ENCODE assay signal across 23 mouse cellular contexts in genomic region chr1:160981337-160981736, GRCm38 (mm10). TPM values are rescaled to one million over a fixed set of nuclear protein-coding genes. Genes with fewer than 3 reads are reported as not detected.
DNase-seq lines count a peak whose midpoint lies in the region; ATAC-seq and TF ChIP-seq lines count a peak whose summit lies in the region.
"Had no signal": no experiment of that assay in that cellular context is flagged by ENCODE, and none has a peak within 500 bp of the region (broad histone marks: within the 10 kb centered on the region; RNA-seq: fewer than 3 reads in every experiment).

No protein-coding gene starts in this region.

- H3K36me3 ChIP-seq in liver, adult 2 months (ENCODE audit: control insufficient read depth, insufficient read depth, low read length) = no peaks in the 10 kb centered on the region
- H3K36me3 ChIP-seq in liver, embryonic 12.5 days = peaks cover under 1% of the 10 kb centered on the region; the same call in 1 of the 2 replicates
- H3K36me3 ChIP-seq in liver, embryonic 16.5 days (ENCODE audit: control insufficient read depth, insufficient read depth) = no peaks in the 10 kb centered on the region
- H3K36me3 ChIP-seq: forebrain, embryonic 10.5 days; hindbrain, embryonic 10.5 days; hindbrain, embryonic 13.5 days had no signal

- ATAC-seq in liver, embryonic 12.5 days = no peak
- peak; percentile 52; the same call in 1 of the 2 replicates for ATAC-seq in liver, embryonic 16.5 days (ENCODE audit: low read depth)
- ATAC-seq: activated CD4-positive, CD25-positive, alpha-beta regulatory T cell, adult 4 months; CD4-positive, CD25-positive, alpha-beta regulatory T cell, adult 4 months; forebrain, embryonic 13.5 days; forebrain, embryonic 16.5 days; hindbrain, embryonic 16.5 days had no signal

- DNase-seq in liver, adult 2 months (ENCODE audit: extremely low read depth, low read depth, low spot score) = peak; percentile 56
- DNase-seq in liver = no peak
- no peak for DNase-seq in yolk sac, embryonic 10.5 days (ENCODE audit: low spot score)
- no peak for DNase-seq in lung, adult 2 months
- DNase-seq: adrenal gland, adult 8-10 months; adrenal gland, postnatal 25 days; cerebellum, adult 11-12 months; cerebellum, adult 8-10 months; cerebellum, postnatal 10 days; cerebellum, postnatal 36 days; gastrocnemius, postnatal 10 days; gastrocnemius, postnatal 36 days had no signal

- H3K4me3 ChIP-seq in liver, adult 2 months (ENCODE audit: insufficient read depth, low read depth, low read length) = no peak overlapping the region
- H3K4me3 ChIP-seq in liver, embryonic 12.5 days = no peak overlapping the region
- H3K4me3 ChIP-seq in liver, embryonic 16.5 days (ENCODE audit: low read depth, low read length) = no peak overlapping the region
- H3K4me3 ChIP-seq in lung, adult 2 months (replicated peaks; ENCODE audit: extremely low read depth, low read depth, low read length) = no peak overlapping the region
- H3K4me3 ChIP-seq: forebrain, embryonic 10.5 days; forebrain, embryonic 13.5 days; hindbrain, embryonic 10.5 days; hindbrain, embryonic 13.5 days had no signal

- WGBS in liver, adult 2 months = 36% methylated on average over 4 of the region's 4 CpGs
- 80% methylated on average over 4 of the region's 4 CpGs for WGBS in liver, embryonic 12.5 days (ENCODE audit: insufficient replicate concordance)
- WGBS in liver, embryonic 16.5 days (ENCODE audit: insufficient replicate concordance) = 72% methylated on average over 4 of the region's 4 CpGs
- WGBS in lung, adult 2 months = 82% methylated on average over 4 of the region's 4 CpGs

- TF ChIP-seq POLR2A in liver, adult 2 months (IDR thresholded peaks at IDR 0.05; ENCODE audit: extremely low read depth, insufficient read depth, low read length) = no peak
- TF ChIP-seq POLR2A in lung, adult 2 months (IDR thresholded peaks at IDR 0.05; ENCODE audit: borderline replicate concordance, extremely low read depth, low read depth, low read length) = no peak

- H3K79me2 ChIP-seq in liver, adult 2 months (ENCODE audit: control insufficient read depth, insufficient read depth, low read length) = peaks cover 6% of the 10 kb centered on the region; the same call in 1 of the 2 replicates

- no peak for TF ChIP-seq CTCF in liver, adult 2 months (IDR thresholded peaks at IDR 0.05; ENCODE audit: low read depth, low read length)
- TF ChIP-seq CTCF in lung, adult 2 months (IDR thresholded peaks at IDR 0.05; ENCODE audit: insufficient read depth, low read length) = no peak

- H3K4me1 ChIP-seq in liver, adult 2 months (ENCODE audit: control insufficient read depth, insufficient read depth, low read length) = peaks cover 40% of the 10 kb centered on the region
- 0 out of 2 replicates have a peak, but pooled peaks cover 11% of the 10 kb centered on the region for H3K4me1 ChIP-seq in liver, embryonic 12.5 days
- H3K4me1 ChIP-seq in liver, embryonic 16.5 days (ENCODE audit: control insufficient read depth, low read depth, low read length) = peaks cover 2% of the 10 kb centered on the region
- no peaks in the 10 kb centered on the region for H3K4me1 ChIP-seq in lung, adult 2 months (ENCODE audit: control insufficient read depth, insufficient read depth, low read length)
- H3K4me1 ChIP-seq: forebrain, embryonic 10.5 days; forebrain, embryonic 13.5 days; hindbrain, embryonic 10.5 days; hindbrain, embryonic 13.5 days had no signal

- H3K9ac ChIP-seq in liver, adult 2 months (ENCODE audit: low read depth, low read length) = peak overlapping the region; percentile 63
- no peak overlapping the region for H3K9ac ChIP-seq in liver, embryonic 12.5 days
- H3K9ac ChIP-seq in liver, embryonic 16.5 days (ENCODE audit: low read depth, low read length) = no peak overlapping the region
- H3K9ac ChIP-seq: forebrain, embryonic 13.5 days; hindbrain, embryonic 13.5 days had no signal

- H3K27me3 ChIP-seq in liver, adult 2 months (ENCODE audit: control insufficient read depth, insufficient read depth, low read length) = no peaks in the 10 kb centered on the region
- H3K27me3 ChIP-seq in liver, embryonic 12.5 days (replicated peaks) = no peaks in the 10 kb centered on the region
- no peaks in the 10 kb centered on the region for H3K27me3 ChIP-seq in liver, embryonic 16.5 days (ENCODE audit: control insufficient read depth, insufficient read depth, low read depth, low read length)
- H3K27me3 ChIP-seq: forebrain, embryonic 13.5 days; hindbrain, embryonic 13.5 days had no signal

- H3K9me3 ChIP-seq in liver, embryonic 12.5 days (replicated peaks) = no peaks in the 10 kb centered on the region
- H3K9me3 ChIP-seq in liver, embryonic 16.5 days (replicated peaks; ENCODE audit: control insufficient read depth, low read length) = no peaks in the 10 kb centered on the region
- H3K9me3 ChIP-seq: forebrain, embryonic 10.5 days; forebrain, embryonic 13.5 days; hindbrain, embryonic 10.5 days; hindbrain, embryonic 13.5 days had no signal

- H3K27ac ChIP-seq in liver, adult 2 months (replicated peaks; ENCODE audit: insufficient read depth, low read depth, low read length) = peak overlapping the region; percentile 96
- peak overlapping the region; percentile 32; the same call in 1 of the 2 replicates for H3K27ac ChIP-seq in liver, embryonic 12.5 days
- peak overlapping the region; percentile 79 for H3K27ac ChIP-seq in liver, embryonic 16.5 days (ENCODE audit: low read length)
- H3K27ac ChIP-seq: forebrain, embryonic 10.5 days; forebrain, embryonic 13.5 days; hindbrain, embryonic 10.5 days; hindbrain, embryonic 13.5 days had no signal

- no peak overlapping the region for H3K4me2 ChIP-seq in liver, embryonic 12.5 days
- no peak overlapping the region for H3K4me2 ChIP-seq in liver, embryonic 16.5 days (ENCODE audit: low read depth, low read length)
- H3K4me2 ChIP-seq: forebrain, embryonic 13.5 days; heart, embryonic 11.5 days; hindbrain, embryonic 13.5 days had no signal

RNA-seq across cellular contexts. Expression of gene Serpinc1, which starts 3.0 kb away (rescaled TPM):
- total RNA-seq in liver, adult 2 months (2014; rRNA removed) = 3,274 and 4,209 TPM in 2 replicates
- 4,695 and 5,808 TPM in 2 replicates for polyA plus RNA-seq in liver, adult 2 months (2012; rRNA removed)
- polyA plus RNA-seq in liver, embryonic 12.5 days (2016; fragmentation: Nextera tagmentation; extraction: Ambion mirVana) = 226 and 233 TPM in 2 replicates
- 1,260 and 1,401 TPM in 2 replicates for polyA plus RNA-seq in liver, embryonic 16.5 days (2015; fragmentation: Nextera tagmentation; extraction: Ambion mirVana)
- polyA plus RNA-seq in lung, adult 2 months (2012; rRNA removed) = 0.88 and 1.2 TPM in 2 replicates

RNA-seq across cellular contexts. Expression of gene Zbtb37, which starts 53.3 kb away (rescaled TPM):
- total RNA-seq in liver, adult 2 months (2014; rRNA removed) = 4.3 and 4.4 TPM in 2 replicates
- 0.33 and 0.97 TPM in 2 replicates for polyA plus RNA-seq in liver, adult 2 months (2012; rRNA removed)
- 2.5 and 3.1 TPM in 2 replicates for polyA plus RNA-seq in liver, embryonic 12.5 days (2016; fragmentation: Nextera tagmentation; extraction: Ambion mirVana)
- 1.8 and 1.9 TPM in 2 replicates for polyA plus RNA-seq in liver, embryonic 16.5 days (2015; fragmentation: Nextera tagmentation; extraction: Ambion mirVana)
- polyA plus RNA-seq in lung, adult 2 months (2012; rRNA removed) = 1.4 and 3.4 TPM in 2 replicates

Comparison
In these comparisons a context has a peak if more than half of its experiments do, and no peak if none do; other contexts are left out.
1. H3K27ac ChIP-seq: peak in every context shown above with its lines; median percentile 96 in liver, adult 2 months; 79 in liver, embryonic 16.5 days; 32 in liver, embryonic 12.5 days.
2. RNA of gene Serpinc1, which starts 3.0 kb away (polyA plus RNA-seq): 4,695 to 5,808 TPM in liver, adult 2 months, 1,260 to 1,401 TPM in liver, embryonic 16.5 days and 226 to 233 TPM in liver, embryonic 12.5 days; 0.88 to 1.2 TPM in lung, adult 2 months; every median in the first group is over 100 times any median in the second.